Mouse (Mus musculus) limb, embryonic 11.5 days (tissue): ENCODE measurements around the gene C1s1. TPM values are rescaled to one million over a fixed set of nuclear protein-coding genes. Genes with fewer than 3 reads are reported as not detected.
A peak's percentile ranks its signal among the peaks of the same experiment; 100 is the strongest.
"Not testable (repeated sequence)": the region's sequence is repeated elsewhere in the genome, so short reads cannot be mapped to it uniquely, and the experiment has no call there.

Experiments
- ATAC-seq: fragments of 200-750 bp; cut with Nextera tagmentation; 2 replicates; pipeline ENCODE4 v1.8.0; 2017; ENCODE audit warnings: low read depth; ENCODE audit not compliant: insufficient number of reproducible peaks, low FRiP score, low TSS enrichment
- DNase-seq: peaks from one replicate; pipeline ENCODE4 v3.0.0-alpha.2; 2015; ENCODE audit warnings: low spot score
- H3K27ac ChIP-seq: fragments of 300-500 bp; sonication (generic); replicated peaks from 2 replicates; pipeline ENCODE4 v1.5.1; 2014; ENCODE audit warnings: low read depth, mild to moderate bottlenecking, low read length
- H3K27me3 ChIP-seq: fragments of 300-500 bp; sonication (generic); 2 replicates; pipeline ENCODE4 v1.6.1; 2014; ENCODE audit warnings: mild to moderate bottlenecking, low read length, mixed read lengths; ENCODE audit not compliant: control insufficient read depth, insufficient read depth
- H3K36me3 ChIP-seq: fragments of 300-500 bp; sonication (generic); 2 replicates; pipeline ENCODE4 v1.6.1; 2014; ENCODE audit warnings: mild to moderate bottlenecking, low read length, moderate library complexity, mixed read lengths; ENCODE audit not compliant: control insufficient read depth, insufficient read depth
- H3K4me1 ChIP-seq: fragments of 300-500 bp; sonication (generic); 2 replicates; pipeline ENCODE4 v1.6.1; 2014; ENCODE audit warnings: low read length, mixed read lengths; ENCODE audit not compliant: control insufficient read depth, insufficient read depth
- H3K4me2 ChIP-seq: fragments of 300-500 bp; sonication (generic); 2 replicates; pipeline ENCODE4 v1.6.1; 2014; ENCODE audit warnings: low read depth, mild to moderate bottlenecking, moderate library complexity; ENCODE audit not compliant: severe bottlenecking
- H3K4me3 ChIP-seq: fragments of 300-500 bp; sonication (generic); 2 replicates; pipeline ENCODE4 v1.5.1; 2014; ENCODE audit warnings: low read depth, low read length
- H3K9ac ChIP-seq: fragments of 300-500 bp; sonication (generic); 2 replicates; pipeline ENCODE4 v1.6.1; 2014; ENCODE audit warnings: mild to moderate bottlenecking, low read length
- H3K9me3 ChIP-seq: fragments of 300-500 bp; sonication (generic); 2 replicates; pipeline ENCODE4 v1.6.1; 2016; ENCODE audit warnings: low read length; ENCODE audit not compliant: control insufficient read depth
- WGBS: fragments of 180-500 bp; shearing (Covaris S2); extraction: QIAGEN DNeasy Blood & Tissue Kit; methylation state at CpG from one replicate; pipeline ENCODE4 v1.1.7; 2014; 5-methylcytosine and 5-hydroxymethylcytosine counted together
- polyA plus RNA-seq: library from polyadenylated mRNA; unstranded; fragments of >200 nt; fragmentation: Nextera tagmentation; extraction: Ambion mirVana; gene quantifications from 2 replicates; pipeline ENCODE4 v1.2.1, GENCODE M21; 2014

The C1s1 gene
- polyA plus RNA-seq: 0.41 and 0.50 TPM in 2 replicates

DNA sequence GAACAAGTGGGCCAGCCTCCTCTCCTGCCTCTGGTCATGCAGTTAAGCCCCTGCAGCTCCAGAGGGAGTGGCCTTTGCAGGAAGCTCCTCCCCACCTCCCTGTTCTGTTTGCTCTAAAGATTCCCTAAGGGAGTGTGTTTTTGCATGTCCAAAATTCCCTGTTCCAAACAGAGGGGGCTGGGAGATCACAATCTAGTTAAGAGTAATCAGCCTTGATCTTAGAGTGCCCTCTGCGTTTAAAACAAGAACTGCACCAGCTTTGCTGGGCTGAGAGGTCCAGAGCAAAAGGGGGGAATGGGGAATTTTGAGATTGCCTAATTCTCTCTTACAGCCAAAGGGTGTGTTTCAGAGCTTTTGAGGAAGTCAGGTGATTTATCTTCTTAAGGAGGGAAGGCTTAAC is at the start of gene C1s1:
TSS of gene C1s1 (minus strand) at position 76 of the 400 bp plus-strand sequence.
- peak; percentile 42 for DNase-seq
- WGBS: 6% methylated on average over 1 of the region's 1 CpGs

DNA sequence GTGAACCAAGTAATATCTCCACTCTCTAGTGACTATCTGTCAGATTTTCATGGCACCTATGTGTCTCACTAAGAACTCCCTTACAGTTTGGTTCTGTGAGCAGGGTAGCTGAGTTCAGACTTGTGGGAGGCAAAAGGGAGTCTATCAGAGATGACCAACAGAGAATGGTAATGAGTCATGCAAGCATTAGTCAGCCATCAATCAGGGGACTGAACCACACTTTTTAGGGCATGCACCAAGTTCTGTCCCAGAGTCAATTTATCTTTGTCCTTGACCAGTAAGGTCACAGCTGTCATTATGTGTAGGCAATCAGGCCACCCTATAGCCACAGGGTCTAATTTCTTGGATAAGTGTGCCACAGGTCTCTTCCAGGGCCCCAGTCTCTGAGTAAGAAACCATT is 46.6 kb upstream of the C1s1 start:
- DNase-seq: no peak

More for the DNA sequence above, at the start of gene C1s1:
- H3K27me3 ChIP-seq, H3K9me3 ChIP-seq, H3K9ac ChIP-seq, H3K4me2 ChIP-seq, H3K36me3 ChIP-seq, H3K27ac ChIP-seq, ATAC-seq, H3K4me3 ChIP-seq, H3K4me1 ChIP-seq: not testable (repeated sequence)

GRCm38 (mm10) chr6:124586266-124586665 is 44.1 kb upstream of the C1s1 start:
- no peak overlapping the region for H3K9ac ChIP-seq
- no peak overlapping the region for H3K27ac ChIP-seq
- no peak overlapping the region for H3K4me2 ChIP-seq
- no peak overlapping the region for H3K4me3 ChIP-seq
- ATAC-seq (no peak), DNase-seq (no peak)
- no peaks in the 10 kb centered on the region for H3K9me3 ChIP-seq
- H3K4me1 ChIP-seq: no peaks in the 10 kb centered on the region
- WGBS: 78% methylated on average over 4 of the region's 4 CpGs
- H3K27me3 ChIP-seq: no peaks in the 10 kb centered on the region
- no peaks in the 10 kb centered on the region for H3K36me3 ChIP-seq

More for the DNA sequence above, 46.6 kb upstream of the C1s1 start:
- Histone ChIP-seq H3K27me3 (no peaks in the 10 kb centered on the region), H3K36me3 (no peaks in the 10 kb centered on the region), H3K4me3 (no peak overlapping the region), H3K27ac (no peak overlapping the region), H3K4me2 (no peak overlapping the region), H3K9ac (no peak overlapping the region), H3K9me3 (no peaks in the 10 kb centered on the region), H3K4me1 (no peaks in the 10 kb centered on the region)
- ATAC-seq: no peak

- WGBS: 86% methylated on average over 3 of the region's 3 CpGs
- no peak overlapping the region for H3K27ac ChIP-seq
- DNase-seq: no peak
- H3K36me3 ChIP-seq: no peaks in the 10 kb centered on the region
- H3K27me3 ChIP-seq: no peaks in the 10 kb centered on the region
- H3K4me3 ChIP-seq: no peak overlapping the region
- ATAC-seq: no peak
- no peak overlapping the region for H3K4me2 ChIP-seq
- H3K9me3 ChIP-seq: no peaks in the 10 kb centered on the region
- no peak overlapping the region for H3K9ac ChIP-seq
- no peaks in the 10 kb centered on the region for H3K4me1 ChIP-seq
Measured at GRCm38 (mm10) chr6:124585761-124586160, 43.6 kb upstream of the C1s1 start.

DNA sequence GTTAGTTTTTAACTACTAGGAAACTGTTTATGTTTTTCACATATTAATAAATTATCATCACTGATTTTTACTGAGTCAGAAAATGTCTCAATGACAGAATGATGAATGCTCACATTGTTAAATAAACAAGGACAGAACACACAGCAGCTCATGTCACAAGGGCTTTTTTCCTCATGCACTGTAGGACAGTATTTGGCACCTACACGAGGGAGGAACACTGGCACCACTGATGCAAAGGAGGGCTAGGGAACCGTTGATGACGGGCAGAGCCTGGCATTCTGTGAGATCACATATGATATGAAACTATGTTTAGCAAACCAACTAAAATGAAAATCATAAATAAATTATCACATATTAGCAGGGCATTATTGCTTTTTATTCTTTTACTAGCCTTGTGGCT is 42.8 kb upstream of the C1s1 start:
- Histone ChIP-seq H3K4me2 (no peak overlapping the region), H3K36me3 (no peaks in the 10 kb centered on the region), H3K27me3 (no peaks in the 10 kb centered on the region), H3K4me3 (no peak overlapping the region), H3K4me1 (no peaks in the 10 kb centered on the region), H3K9ac (no peak overlapping the region), H3K27ac (no peak overlapping the region), H3K9me3 (no peaks in the 10 kb centered on the region)
- 90% methylated on average over 3 of the region's 3 CpGs for WGBS
- ATAC-seq: no peak
- DNase-seq: no peak

- WGBS: 94% methylated on average over 1 of the region's 1 CpGs
- no peak for ATAC-seq
Measured at GRCm38 (mm10) chr6:124582231-124582630, 40.1 kb upstream of the C1s1 start.

DNA sequence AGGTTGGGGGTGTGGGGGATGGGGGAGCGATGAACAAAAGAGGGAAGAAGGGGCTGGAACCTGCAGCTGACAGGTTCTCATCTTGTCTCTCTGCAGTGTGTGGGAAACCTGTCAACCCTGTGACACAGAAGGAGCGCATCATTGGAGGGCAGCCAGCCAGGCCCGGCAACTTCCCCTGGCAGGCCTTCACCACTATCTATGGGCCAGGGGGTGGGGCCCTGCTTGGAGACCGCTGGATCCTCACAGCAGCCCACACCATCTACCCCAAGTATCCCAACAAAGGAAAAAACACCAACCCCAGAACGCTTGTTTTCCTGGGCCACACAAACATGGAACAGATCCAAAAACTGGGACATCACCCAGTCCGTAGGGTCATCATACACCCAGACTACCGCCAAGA is 38.0 kb upstream of the C1s1 start:
- H3K36me3 ChIP-seq, H3K4me1 ChIP-seq, DNase-seq, H3K27me3 ChIP-seq, ATAC-seq, H3K9me3 ChIP-seq, H3K9ac ChIP-seq, H3K4me3 ChIP-seq, H3K27ac ChIP-seq, H3K4me2 ChIP-seq: not testable (repeated sequence)
- 84% methylated on average over 7 of the region's 7 CpGs for WGBS

More at GRCm38 (mm10) chr6:124582231-124582630, 40.1 kb upstream of the C1s1 start:
- H3K9me3 ChIP-seq: no peaks in the 10 kb centered on the region
- H3K4me3 ChIP-seq: no peak overlapping the region
- no peak overlapping the region for H3K4me2 ChIP-seq
- no peak overlapping the region for H3K9ac ChIP-seq
- H3K36me3 ChIP-seq: no peaks in the 10 kb centered on the region
- H3K27me3 ChIP-seq: no peaks in the 10 kb centered on the region
- H3K27ac ChIP-seq: no peak overlapping the region
- no peak for DNase-seq
- H3K4me1 ChIP-seq: no peaks in the 10 kb centered on the region

DNA sequence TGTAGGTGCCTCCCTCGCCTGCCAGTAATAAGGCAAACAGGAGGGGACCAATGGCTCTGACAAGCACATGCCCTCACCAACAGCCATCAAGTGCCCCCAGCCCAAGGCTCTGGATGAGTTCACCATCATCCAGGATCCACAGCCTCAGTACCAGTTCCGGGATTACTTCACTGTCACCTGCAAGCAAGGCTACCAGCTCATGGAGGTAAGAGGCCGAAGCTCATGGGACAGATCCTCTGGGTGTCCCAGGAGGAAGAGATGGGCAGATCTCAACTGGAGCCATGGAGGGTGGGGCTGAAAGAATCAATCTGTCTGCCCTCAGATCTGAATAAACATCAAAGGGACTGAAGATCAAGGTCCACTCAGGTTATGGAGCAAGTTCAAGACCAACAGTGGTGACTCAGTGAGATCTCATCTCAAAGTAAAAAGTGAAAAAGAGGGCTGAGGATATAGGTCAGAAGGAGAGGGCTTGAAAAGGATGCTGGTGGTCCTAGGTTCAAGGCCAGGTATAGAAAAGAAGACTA is 33.1 kb upstream of the C1s1 start:
- not testable (repeated sequence) for H3K4me2 ChIP-seq, H3K9ac ChIP-seq, DNase-seq, H3K9me3 ChIP-seq, H3K4me3 ChIP-seq, H3K27me3 ChIP-seq, H3K36me3 ChIP-seq, ATAC-seq, H3K27ac ChIP-seq, H3K4me1 ChIP-seq
- 85% methylated on average over 3 of the region's 3 CpGs for WGBS

- DNase-seq: peak; percentile 83
- WGBS: 3% methylated on average over 8 of the region's 8 CpGs
- no peak within 1 kb of the TSS for H3K4me2 ChIP-seq
Measured at GRCm38 (mm10) chr6:124570026-124570425, 27.9 kb upstream of the C1s1 start, which contains the start of gene C1rb. TSS of gene C1rb (plus strand) at chr6:124570294.

More at GRCm38 (mm10) chr6:124570026-124570425, 27.9 kb upstream of the C1s1 start, which contains the start of gene C1rb:
- H3K9me3 ChIP-seq: no peaks in the 10 kb centered on the region
- no peak within 1 kb of the TSS for H3K27ac ChIP-seq
- no peaks in the 10 kb centered on the region for H3K4me1 ChIP-seq
- ATAC-seq: no peak
- H3K4me3 ChIP-seq: no peak within 1 kb of the TSS
- no peaks in the 10 kb centered on the region for H3K27me3 ChIP-seq
- no peaks in the 10 kb centered on the region for H3K36me3 ChIP-seq
- H3K9ac ChIP-seq: no peak within 1 kb of the TSS
